ENCODE assay signal across 26 mouse cellular contexts in genomic region chr14:73375445-73375844, GRCm38 (mm10). TPM values are rescaled to one million over a fixed set of nuclear protein-coding genes. Genes with fewer than 3 reads are reported as not detected.
DNase-seq lines count a peak whose midpoint lies in the region; ATAC-seq and TF ChIP-seq lines count a peak whose summit lies in the region.
"Had no signal": no experiment of that assay in that cellular context is flagged by ENCODE, and none has a peak within 500 bp of the region (broad histone marks: within the 10 kb centered on the region; RNA-seq: fewer than 3 reads in every experiment).

No protein-coding gene starts in this region.

- no peak for DNase-seq in heart, adult 2 months
- no peak for DNase-seq in heart, postnatal 36 days
- DNase-seq in liver, embryonic 11.5 days (ENCODE audit: low spot score), result no peak
- no peak for DNase-seq in left cerebral cortex, adult 2 months (ENCODE audit: extremely low spot score in 1 of 2, low spot score in 2 of 2)
- no peak for DNase-seq in left cerebral cortex, adult 9 months (ENCODE audit: low spot score in 2 of 2)
- DNase-seq: adrenal gland, postnatal 36 days; cerebellum, adult 9-11 months; kidney, adult 11 months; kidney, postnatal 14 days; layer of hippocampus, postnatal 36 days; lung, postnatal 4 days; midbrain, embryonic 14.5 days; right cerebral cortex, adult 18-20 months; right cerebral cortex, postnatal 4 days; thymus, adult 2 months had no signal

- H3K4me2 ChIP-seq in liver, embryonic 12.5 days, result peak overlapping the region; percentile 19; the same call in 1 of the 2 replicates
- no peak overlapping the region for H3K4me2 ChIP-seq in liver, embryonic 11.5 days
- 0 out of 2 replicates have a peak overlapping the region, but pooled peaks have one; percentile 3 for H3K4me2 ChIP-seq in liver, embryonic 16.5 days (ENCODE audit: low read depth, low read length)
- H3K4me2 ChIP-seq: heart, embryonic 11.5 days; neural tube, embryonic 12.5 days; stomach, embryonic 15.5 days had no signal

- H3K4me3 ChIP-seq in heart, adult 2 months, result no peak overlapping the region
- no peak overlapping the region for H3K4me3 ChIP-seq in liver, embryonic 12.5 days
- no peak overlapping the region for H3K4me3 ChIP-seq in liver, embryonic 11.5 days (ENCODE audit: low read depth, low read length)
- no peak overlapping the region for H3K4me3 ChIP-seq in liver, embryonic 16.5 days (ENCODE audit: low read depth, low read length)
- no peak overlapping the region for H3K4me3 ChIP-seq in left cerebral cortex, adult 2 months
- H3K4me3 ChIP-seq: forebrain, embryonic 10.5 days; hindbrain, embryonic 10.5 days; neural tube, embryonic 12.5 days; stomach, embryonic 15.5 days had no signal

- H3K4me1 ChIP-seq in heart, adult 2 months (ENCODE audit: control insufficient read depth, insufficient read depth, low read length), result peaks cover 36% of the 10 kb centered on the region
- H3K4me1 ChIP-seq in liver, embryonic 12.5 days, result peaks cover 60% of the 10 kb centered on the region
- peaks cover 21% of the 10 kb centered on the region for H3K4me1 ChIP-seq in liver, embryonic 11.5 days (replicated peaks; ENCODE audit: control insufficient read depth, insufficient read depth, low read length)
- peaks cover 14% of the 10 kb centered on the region for H3K4me1 ChIP-seq in liver, embryonic 16.5 days (ENCODE audit: control insufficient read depth, low read depth, low read length)
- H3K4me1 ChIP-seq: hindbrain, embryonic 10.5 days had no signal

- TF ChIP-seq CTCF in heart, adult 2 months (IDR thresholded peaks at IDR 0.05), result no peak
- no peak for TF ChIP-seq CTCF in left cerebral cortex, adult 2 months (IDR thresholded peaks at IDR 0.05)

- 74% methylated on average over 8 of the region's 8 CpGs for WGBS in heart, adult 2 months
- WGBS in liver, embryonic 12.5 days (ENCODE audit: insufficient replicate concordance), result 83% methylated on average over 8 of the region's 8 CpGs
- 89% methylated on average over 8 of the region's 8 CpGs for WGBS in liver, embryonic 11.5 days
- 83% methylated on average over 8 of the region's 8 CpGs for WGBS in liver, embryonic 16.5 days (ENCODE audit: insufficient replicate concordance)

- ATAC-seq in liver, embryonic 12.5 days, result no peak
- ATAC-seq in liver, embryonic 11.5 days (replicated peaks; ENCODE audit: low FRiP score), result no peak
- ATAC-seq in liver, embryonic 16.5 days (ENCODE audit: low read depth), result no peak
- ATAC-seq: hindbrain, embryonic 16.5 days; Patski had no signal

- H3K27ac ChIP-seq in heart, adult 2 months, result peak overlapping the region; percentile 72
- H3K27ac ChIP-seq in liver, embryonic 12.5 days, result peak overlapping the region; percentile 34
- H3K27ac ChIP-seq in liver, embryonic 11.5 days (ENCODE audit: low read depth, low read length), result no peak overlapping the region
- peak overlapping the region; percentile 31; the same call in 1 of the 2 replicates for H3K27ac ChIP-seq in liver, embryonic 16.5 days (ENCODE audit: low read length)
- no peak overlapping the region for H3K27ac ChIP-seq in left cerebral cortex, adult 2 months
- H3K27ac ChIP-seq: forebrain, embryonic 10.5 days; neural tube, embryonic 12.5 days; stomach, embryonic 15.5 days had no signal

- H3K36me3 ChIP-seq in heart, adult 2 months (ENCODE audit: control insufficient read depth, insufficient read depth, low read length), result peaks cover 81% of the 10 kb centered on the region
- peaks cover 56% of the 10 kb centered on the region for H3K36me3 ChIP-seq in liver, embryonic 12.5 days
- peaks cover 2% of the 10 kb centered on the region; the same call in 1 of the 2 replicates for H3K36me3 ChIP-seq in liver, embryonic 11.5 days (ENCODE audit: control insufficient read depth, insufficient read depth, low read length)
- H3K36me3 ChIP-seq in liver, embryonic 16.5 days (ENCODE audit: control insufficient read depth, insufficient read depth), result peaks cover 7% of the 10 kb centered on the region

- TF ChIP-seq EP300 in heart, adult 2 months (IDR thresholded peaks at IDR 0.05; ENCODE audit: insufficient read depth, low read depth, low read length), result no peak

- TF ChIP-seq POLR2A in heart, adult 2 months (IDR thresholded peaks at IDR 0.05; ENCODE audit: insufficient read depth, low read depth, low read length), result no peak

- intact Hi-C loops in heart, adult 2 months (cut with DNase I), result no loop called here
- intact Hi-C loops in heart, postnatal 36 days (cut with DNase I), result no loop called here
- intact Hi-C loops in left cerebral cortex, adult 2 months (cut with DNase I), result no loop called here

- no peaks in the 10 kb centered on the region for H3K27me3 ChIP-seq in heart, adult 2 months (ENCODE audit: control insufficient read depth, insufficient read depth, low read length)
- no peaks in the 10 kb centered on the region for H3K27me3 ChIP-seq in liver, embryonic 12.5 days (replicated peaks)
- no peaks in the 10 kb centered on the region for H3K27me3 ChIP-seq in liver, embryonic 11.5 days (replicated peaks; ENCODE audit: control insufficient read depth, insufficient read depth, low read length)
- H3K27me3 ChIP-seq in liver, embryonic 16.5 days (ENCODE audit: control insufficient read depth, insufficient read depth, low read depth, low read length), result no peaks in the 10 kb centered on the region
- H3K27me3 ChIP-seq: CH12.LX; neural tube, embryonic 12.5 days; Patski; stomach, embryonic 15.5 days had no signal

- H3K9ac ChIP-seq in heart, adult 2 months (ENCODE audit: low read depth, low read length), result no peak overlapping the region
- H3K9ac ChIP-seq in liver, embryonic 12.5 days, result no peak overlapping the region
- H3K9ac ChIP-seq in liver, embryonic 11.5 days (ENCODE audit: low read depth, low read length), result no peak overlapping the region
- no peak overlapping the region for H3K9ac ChIP-seq in liver, embryonic 16.5 days (ENCODE audit: low read depth, low read length)
- H3K9ac ChIP-seq: neural tube, embryonic 12.5 days; stomach, embryonic 15.5 days had no signal

- no peaks in the 10 kb centered on the region for H3K9me3 ChIP-seq in liver, embryonic 12.5 days (replicated peaks)
- no peaks in the 10 kb centered on the region for H3K9me3 ChIP-seq in liver, embryonic 11.5 days (ENCODE audit: control insufficient read depth, low read length)
- no peaks in the 10 kb centered on the region for H3K9me3 ChIP-seq in liver, embryonic 16.5 days (replicated peaks; ENCODE audit: control insufficient read depth, low read length)
- H3K9me3 ChIP-seq: forebrain, embryonic 10.5 days; G1E; hindbrain, embryonic 10.5 days; neural tube, embryonic 12.5 days; stomach, embryonic 15.5 days had no signal

- peaks cover 5% of the 10 kb centered on the region for H3K79me2 ChIP-seq in heart, adult 2 months (replicated peaks; ENCODE audit: control insufficient read depth, insufficient read depth, low read length)

RNA-seq across cellular contexts. Expression of gene Itm2b, which starts 9.6 kb away (rescaled TPM):
- total RNA-seq in heart, adult 2 months (2021), result 100 to 1,000 TPM; 724 to 814 TPM
- 771 and 1,125 TPM in 2 replicates for polyA plus RNA-seq in heart, adult 2 months (2012; rRNA removed)
- total RNA-seq in heart, postnatal 36 days (2021), result 100 to 1,000 TPM; 753 to 767 TPM
- polyA plus RNA-seq in liver, embryonic 12.5 days (2016; fragmentation: Nextera tagmentation; extraction: Ambion mirVana), result 395 and 399 TPM in 2 replicates
- 516 and 518 TPM in 2 replicates for polyA plus RNA-seq in liver, embryonic 11.5 days (2014; fragmentation: Nextera tagmentation; extraction: Ambion mirVana)
- polyA plus RNA-seq in liver, embryonic 16.5 days (2015; fragmentation: Nextera tagmentation; extraction: Ambion mirVana), result 588 and 605 TPM in 2 replicates
- 100 to 1,000 TPM; 721 to 748 TPM for total RNA-seq in left cerebral cortex, adult 2 months (2021)

RNA-seq across cellular contexts. Expression of gene Rb1, which starts 49.8 kb away (rescaled TPM):
- 10 to 100 TPM; 18.2 to 19.2 TPM for total RNA-seq in heart, adult 2 months (2021)
- 5.1 and 9.6 TPM in 2 replicates for polyA plus RNA-seq in heart, adult 2 months (2012; rRNA removed)
- total RNA-seq in heart, postnatal 36 days (2021), result 10 to 100 TPM; 20.9 to 22.2 TPM
- 30.1 and 33.3 TPM in 2 replicates for polyA plus RNA-seq in liver, embryonic 12.5 days (2016; fragmentation: Nextera tagmentation; extraction: Ambion mirVana)
- 22.3 and 25.1 TPM in 2 replicates for polyA plus RNA-seq in liver, embryonic 11.5 days (2014; fragmentation: Nextera tagmentation; extraction: Ambion mirVana)
- polyA plus RNA-seq in liver, embryonic 16.5 days (2015; fragmentation: Nextera tagmentation; extraction: Ambion mirVana), result 16.7 and 18.5 TPM in 2 replicates
- total RNA-seq in left cerebral cortex, adult 2 months (2021), result 10 to 100 TPM; 29.7 to 30.5 TPM

Comparison
In these comparisons a context has a peak if more than half of its experiments do, and no peak if none do; other contexts are left out.
1. H3K27ac ChIP-seq: peak in heart, adult 2 months (single experiment), liver, embryonic 12.5 days (single experiment) and liver, embryonic 16.5 days (single experiment); none in liver, embryonic 11.5 days (single experiment) and left cerebral cortex, adult 2 months (single experiment).